Mouse (Mus musculus) c-Kit-negative CD71-positive TER-119-positive erythroid progenitor cells, embryonic 14.5 days (primary cell): ENCODE measurements around the gene Pax5.

Experiments used
- DNase-seq: peaks from one replicate; pipeline ENCODE4 v3.0.0-alpha.2; 2013; ENCODE audit warnings: low read depth, low spot score

Gene Pax5

DNA sequence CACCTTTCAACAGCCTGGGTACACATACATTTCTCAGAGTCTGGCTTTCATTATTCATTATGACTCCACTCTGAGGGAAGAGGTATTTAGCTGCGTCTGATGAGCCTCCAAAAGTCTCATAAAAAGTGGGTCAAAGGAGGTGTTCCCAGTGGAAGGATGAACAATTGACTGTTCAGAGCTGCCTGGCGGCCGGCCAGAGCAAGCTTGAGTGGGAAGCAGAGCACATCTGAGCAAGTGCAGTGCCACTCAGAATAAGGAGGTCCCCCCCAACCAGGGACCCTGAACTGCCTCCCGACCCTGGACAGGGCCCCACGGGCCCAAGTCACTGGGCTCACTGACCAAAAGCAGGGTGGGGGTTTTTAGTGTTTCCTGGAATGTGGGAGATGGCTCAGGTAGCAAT is 109.4 kb downstream of the Pax5 start:
- no peak for DNase-seq

GRCm38 (mm10) chr4:44597965-44598364 is 112.3 kb downstream of the Pax5 start:
- no peak for DNase-seq

- no peak for DNase-seq
Measured at GRCm38 (mm10) chr4:44593091-44593490, 117.2 kb downstream of the Pax5 start.

GRCm38 (mm10) chr4:44582687-44583086 is 127.6 kb downstream of the Pax5 start:
- DNase-seq = no peak

DNA sequence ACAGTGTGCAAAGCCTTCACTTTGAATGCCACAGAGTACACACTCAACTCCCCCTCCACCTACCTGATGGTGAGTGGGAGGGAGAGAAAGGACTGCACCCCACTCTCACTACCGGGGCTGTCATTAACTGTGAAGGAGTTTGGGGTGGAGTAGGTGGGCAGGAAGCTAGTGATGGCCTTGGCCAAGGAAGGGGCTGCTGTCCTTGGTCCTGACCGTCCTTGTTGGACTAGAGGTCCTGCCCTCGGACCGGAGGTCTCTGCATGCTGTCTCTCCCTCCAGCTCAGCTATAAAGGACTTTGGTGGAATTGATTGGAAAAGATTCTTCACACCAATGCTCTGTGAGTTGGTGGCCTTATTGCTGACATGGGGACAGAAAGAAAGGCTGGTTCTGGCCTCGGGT is 131.7 kb downstream of the Pax5 start:
- DNase-seq = no peak

DNA sequence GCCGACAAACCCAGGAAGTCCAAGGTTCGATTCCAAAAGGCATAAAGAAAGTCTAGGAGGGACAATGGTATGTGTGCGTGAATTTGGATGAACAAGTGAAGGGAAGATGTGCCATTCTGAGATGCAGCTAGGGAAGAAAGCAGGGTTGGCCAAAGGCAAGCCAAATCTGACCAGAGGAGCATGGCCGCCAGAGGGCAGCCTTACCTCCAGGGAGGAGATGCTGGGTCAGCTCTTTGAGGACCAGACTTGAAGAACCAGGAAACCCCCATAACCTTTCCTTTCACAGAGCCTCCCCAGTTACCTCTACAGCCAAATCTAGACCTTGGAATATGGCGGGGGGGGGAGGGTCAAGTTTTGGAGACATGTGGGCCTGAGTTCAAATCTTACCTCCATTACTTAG is 133.0 kb downstream of the Pax5 start:
- no peak for DNase-seq

DNA sequence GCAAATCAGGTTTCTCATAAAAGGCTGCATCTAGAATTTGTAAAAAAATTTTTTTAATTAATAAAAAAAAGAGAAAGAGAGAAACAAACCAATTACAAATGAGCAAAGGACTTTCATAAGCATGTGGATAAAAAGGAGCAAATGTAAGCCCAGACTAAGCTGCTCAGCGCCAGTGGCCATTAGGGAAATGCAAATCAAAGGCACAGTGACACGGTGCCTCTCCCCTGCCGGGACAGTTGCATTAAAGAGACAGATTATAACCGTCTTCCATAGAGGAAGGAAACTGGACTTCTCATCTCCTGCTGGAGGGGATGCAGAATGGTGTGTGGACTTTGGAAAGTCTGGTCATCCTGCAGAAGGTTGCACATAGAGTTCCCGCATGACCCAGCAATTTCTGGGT is 133.5 kb downstream of the Pax5 start:
- no peak for DNase-seq

- DNase-seq = no peak
Measured at GRCm38 (mm10) chr4:44573017-44573416, 137.3 kb downstream of the Pax5 start.

DNA sequence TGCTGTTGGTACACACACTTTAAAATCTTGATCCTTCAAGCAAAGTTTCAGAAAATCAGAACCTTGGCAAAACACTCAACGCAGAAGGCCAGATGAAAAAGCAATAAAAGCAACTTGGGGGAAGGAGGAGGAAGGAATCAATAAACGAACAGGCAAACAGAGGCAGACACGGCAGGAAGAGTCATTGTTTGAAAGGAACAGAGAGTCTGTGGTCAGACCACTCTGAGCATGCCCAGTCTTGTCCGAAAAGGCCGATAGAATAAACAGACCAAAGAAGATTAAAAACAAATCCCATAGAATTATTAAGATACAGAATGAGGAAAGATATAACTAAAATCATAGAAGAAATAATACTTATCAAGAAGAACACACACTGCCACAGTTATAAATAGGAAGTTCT is 137.9 kb downstream of the Pax5 start:
- no peak for DNase-seq

- DNase-seq = no peak
Measured at GRCm38 (mm10) chr4:44569138-44569537, 141.1 kb downstream of the Pax5 start.

- DNase-seq = no peak
Measured at GRCm38 (mm10) chr4:44568666-44569065, 141.6 kb downstream of the Pax5 start.

DNA sequence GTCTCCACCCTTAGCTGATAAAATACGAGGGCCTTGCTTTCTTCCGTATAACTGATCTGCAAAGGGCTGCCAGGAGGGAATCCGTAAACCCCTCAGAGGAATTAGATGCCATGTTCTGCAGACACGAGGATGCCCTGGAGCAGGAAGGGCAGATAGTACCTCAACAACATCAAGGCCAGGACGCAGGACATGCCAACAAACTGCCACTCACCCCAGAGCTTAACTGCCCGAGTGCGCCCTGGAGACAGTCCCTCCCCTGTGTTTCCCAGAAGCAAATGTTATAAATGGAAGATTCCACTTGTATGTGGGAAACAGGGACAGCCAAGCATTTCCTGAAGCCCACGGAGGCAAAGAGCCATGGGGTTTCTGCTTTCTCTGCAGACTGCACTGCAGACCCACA is 143.9 kb downstream of the Pax5 start:
- DNase-seq = no peak

- no peak for DNase-seq
Measured at GRCm38 (mm10) chr4:44565126-44566082, 144.9 kb downstream of the Pax5 start.

DNA sequence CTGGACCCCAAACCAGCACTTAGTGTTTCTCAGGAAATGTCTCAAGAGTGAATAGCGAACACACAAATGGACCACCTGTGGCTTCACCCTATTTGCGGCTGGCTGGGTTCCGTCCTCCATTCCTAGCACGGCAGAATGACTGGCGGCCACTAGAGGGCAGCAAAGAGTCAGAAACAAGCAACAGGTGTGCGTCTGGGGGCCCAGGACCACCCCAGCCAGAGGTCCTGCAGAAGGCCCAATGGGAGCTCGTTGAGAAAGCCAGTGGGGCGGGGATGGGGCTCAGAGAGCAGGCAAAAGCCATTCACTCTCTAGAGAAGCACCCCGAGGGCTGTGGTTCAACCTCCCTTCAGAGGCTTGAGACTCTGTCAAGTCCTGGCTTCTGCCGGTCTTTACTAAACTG is 145.7 kb downstream of the Pax5 start:
- DNase-seq = peak; percentile 46

GRCm38 (mm10) chr4:44560956-44561355 is 149.3 kb downstream of the Pax5 start:
- no peak for DNase-seq

- DNase-seq = no peak
Measured at GRCm38 (mm10) chr4:44558564-44558955, 151.7 kb downstream of the Pax5 start.

- DNase-seq = no peak
Measured at GRCm38 (mm10) chr4:44557815-44558563, 152.3 kb downstream of the Pax5 start.

DNA sequence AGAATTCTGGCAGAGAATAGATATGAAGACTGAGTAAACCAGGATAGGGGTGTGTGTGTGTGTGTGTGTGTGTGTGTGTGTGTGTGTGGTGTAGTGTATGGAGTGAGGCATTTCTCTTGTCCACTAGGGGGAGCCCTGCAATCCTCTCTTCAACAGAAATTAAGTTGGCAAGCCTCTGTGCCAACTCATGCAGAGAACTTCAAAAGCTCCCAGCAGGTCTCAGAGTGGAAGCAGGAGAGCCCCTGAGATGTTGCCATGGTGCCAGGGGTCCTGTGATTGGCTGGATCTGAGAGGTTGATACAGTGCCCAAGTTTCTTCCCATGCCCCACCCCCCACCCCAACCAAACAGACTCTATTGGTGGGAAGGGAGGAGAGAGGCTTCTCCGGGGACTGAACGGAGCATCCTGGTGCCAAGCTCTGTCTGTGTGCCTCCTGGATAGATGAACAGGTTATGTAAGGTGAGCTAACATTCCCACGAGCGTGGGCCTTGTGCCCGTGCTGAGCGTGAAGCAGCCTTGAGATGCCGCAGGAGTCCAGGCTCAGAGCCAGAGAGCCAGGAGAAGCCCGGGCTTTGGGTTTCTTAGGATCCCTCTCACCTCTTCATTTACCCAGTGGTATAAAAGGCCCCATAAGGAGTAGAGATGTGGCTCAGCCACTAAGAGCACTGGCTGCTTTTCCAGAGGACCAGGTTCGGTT is 153.6 kb downstream of the Pax5 start:
- DNase-seq = no peak

DNA sequence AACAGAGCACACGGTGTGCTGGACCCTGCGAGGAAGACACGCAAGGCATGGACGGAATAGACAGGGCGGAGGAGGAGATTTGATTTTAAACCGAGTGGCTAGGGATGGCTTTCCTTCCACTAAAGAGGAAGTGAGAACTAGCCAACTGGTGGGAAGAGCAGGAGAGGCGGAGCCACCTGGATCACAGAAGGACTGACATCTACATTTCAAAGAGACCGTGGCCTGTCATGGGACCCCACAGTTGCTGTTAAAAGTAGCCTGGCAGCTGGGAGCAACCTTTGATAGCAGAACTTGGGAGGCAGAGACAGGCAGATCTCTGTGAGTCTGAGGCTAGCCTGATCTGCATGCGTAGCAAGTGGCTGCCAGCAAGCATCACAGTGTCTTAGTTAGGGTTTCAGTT is 154.7 kb downstream of the Pax5 start:
- no peak for DNase-seq

DNA sequence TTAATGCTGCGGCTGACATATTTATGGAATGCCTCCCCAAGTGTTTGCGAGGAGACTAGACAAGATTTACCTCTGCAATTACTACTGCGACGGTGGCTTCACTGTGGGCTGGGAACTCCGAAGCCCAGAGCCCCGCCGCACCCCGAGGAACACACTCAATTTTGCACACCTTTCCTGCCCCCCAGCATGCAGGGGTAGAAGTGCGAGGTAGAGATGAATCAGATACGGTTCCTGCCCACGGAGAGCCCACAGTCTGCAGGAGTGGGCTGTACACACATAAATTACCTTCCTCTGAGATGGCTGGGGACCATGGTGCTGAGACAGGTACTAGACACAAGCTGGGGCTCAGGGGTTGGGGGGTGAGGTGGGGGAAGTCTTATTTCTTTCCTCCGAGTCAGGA is 158.8 kb downstream of the Pax5 start:
- DNase-seq = no peak

GRCm38 (mm10) chr4:44549029-44549428 is 161.3 kb downstream of the Pax5 start:
- DNase-seq = no peak

DNA sequence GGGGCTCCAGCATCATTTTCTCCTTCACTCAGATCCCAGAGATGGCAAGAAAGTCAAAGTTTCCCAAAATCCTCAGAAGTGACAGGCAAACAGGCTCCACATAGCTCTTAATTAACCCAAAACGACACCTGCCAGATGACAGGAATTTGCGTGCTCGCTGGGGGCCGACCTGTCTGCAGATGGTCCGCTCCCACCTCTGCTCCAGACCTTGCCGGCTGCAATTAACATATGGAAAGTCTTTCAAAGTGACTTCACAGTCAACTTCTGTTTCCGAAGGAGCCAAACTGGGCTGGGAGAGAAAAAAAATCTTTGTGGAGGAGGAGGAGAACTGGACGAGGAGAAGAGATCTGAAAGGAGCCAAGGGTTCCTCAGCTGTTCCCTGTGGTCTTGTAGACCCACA is 164.6 kb downstream of the Pax5 start:
- no peak for DNase-seq
